Mouse (Mus musculus) mouse embryonic stem cell (cell line): Measurements from ENCODE around the gene Ly6g5b.

ENCODE experiments used
- in situ Hi-C, 2 experiments: fragments of 300-500 bp; cut with MboI; formaldehyde crosslinking; loops; 1 replicate in 1 of 2; 3 replicates in 1 of 2; pipeline ENCODE4 v1.14.3; 2019 to 2020; ENCODE audit warnings: low sequenced_read_pairs in 2 of 2, low pct_unique_long_range_greater_than_20kb in 1 of 2, mixed read lengths in 1 of 2; ENCODE audit not compliant: unreplicated experiment in 1 of 2

The Ly6g5b gene

DNA sequence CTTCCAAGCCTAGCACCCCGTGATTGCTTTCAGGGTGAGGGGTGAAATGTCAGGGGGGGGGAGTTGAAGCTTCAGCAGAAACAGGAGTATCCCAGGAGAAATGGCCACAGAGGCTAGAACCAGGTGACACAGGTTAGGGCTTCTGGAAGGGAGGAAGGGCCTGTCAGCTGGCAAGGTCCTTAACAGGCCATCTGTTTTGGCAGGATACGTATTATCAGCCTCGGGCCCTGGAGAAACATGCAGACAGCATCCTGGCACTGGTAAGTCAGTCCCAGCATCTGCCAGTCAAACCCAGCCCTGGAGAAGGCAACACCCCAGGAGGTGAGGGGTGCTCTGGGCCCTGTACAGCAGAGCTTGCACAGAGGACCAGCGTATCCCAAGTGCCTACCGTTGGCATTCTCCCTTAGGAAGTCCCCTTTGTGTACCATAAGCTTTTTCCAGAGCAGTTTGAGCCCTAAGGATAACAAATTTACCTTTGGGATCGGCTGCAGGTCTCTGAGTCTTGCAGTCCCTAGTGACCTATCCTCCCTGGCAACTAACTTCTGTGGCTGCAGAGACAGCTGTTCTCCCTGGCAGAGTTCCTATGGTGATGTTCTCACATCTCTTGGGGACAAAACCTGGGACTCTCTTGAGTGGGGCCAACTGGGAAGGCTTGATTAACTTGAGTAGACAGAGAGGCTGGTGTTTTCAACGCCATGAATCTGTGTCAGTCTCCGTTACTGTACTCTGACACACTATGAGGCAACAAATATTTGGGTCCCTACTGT, 24.9 kb downstream of the Ly6g5b start:
- in situ Hi-C loops: no loop called here

DNA sequence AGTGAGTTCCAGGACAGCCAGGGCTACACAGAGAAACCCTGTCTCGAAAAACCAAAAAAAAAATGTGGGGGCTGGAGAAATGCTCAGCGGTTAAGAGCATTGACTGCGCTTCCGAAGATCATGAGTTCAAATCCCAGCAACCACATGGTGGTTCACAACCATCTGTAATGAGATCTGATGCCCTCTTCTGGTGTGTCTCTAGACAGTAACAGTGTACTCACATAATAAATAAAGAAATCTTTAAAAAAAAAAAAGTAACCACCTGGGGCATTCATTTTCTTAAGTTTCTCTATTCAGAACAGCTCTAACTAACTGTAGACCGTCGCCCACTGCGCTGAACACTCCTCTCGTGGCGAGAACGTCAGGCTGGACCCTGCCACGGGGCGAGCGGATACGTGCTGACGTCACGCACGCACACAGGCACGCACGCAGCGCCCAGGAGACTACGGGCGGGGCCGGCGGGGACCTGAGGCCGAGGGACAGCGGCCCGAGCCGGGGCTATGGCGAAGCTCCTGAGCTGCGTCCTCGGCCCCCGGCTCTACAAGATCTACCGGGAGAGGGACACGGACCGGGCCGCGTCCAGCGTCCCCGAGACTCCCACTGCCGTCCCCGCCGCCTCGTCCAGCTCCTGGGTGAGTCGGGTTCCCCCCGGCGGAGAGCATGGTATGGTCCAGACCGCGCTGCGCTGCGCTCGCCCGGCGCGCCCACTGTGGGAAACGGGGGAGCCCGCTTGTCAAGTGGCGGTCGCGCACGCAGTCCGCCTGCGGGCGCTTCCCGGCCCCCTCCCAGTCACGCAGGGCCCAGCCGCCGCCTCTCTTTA, 26.2 kb downstream of the Ly6g5b start, which contains the start of gene Abhd16a:
Gene Abhd16a (plus strand): TSS at position 439 of the 820 bp plus-strand sequence.
- in situ Hi-C loops: no loop called here

DNA sequence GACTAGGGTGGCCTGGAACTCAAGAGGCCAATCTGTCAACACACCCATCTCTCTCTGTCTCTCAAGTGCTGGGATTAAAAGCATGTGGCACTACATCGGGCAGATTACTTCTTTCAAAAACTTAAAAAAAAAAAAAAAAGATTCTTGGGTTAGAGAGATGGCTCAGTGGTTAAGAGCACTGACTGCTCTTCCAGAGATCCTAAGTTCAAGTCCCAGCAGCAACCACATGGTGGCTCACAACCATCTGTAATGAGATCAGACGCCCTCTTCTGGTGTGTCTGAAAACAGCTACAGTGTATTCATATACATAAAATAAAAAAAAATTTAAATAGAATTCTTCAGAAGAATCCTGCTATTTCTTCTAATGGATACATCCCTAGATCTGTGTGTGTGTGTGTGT, 27.1 kb downstream of the Ly6g5b start:
- in situ Hi-C loops: no loop called here

DNA sequence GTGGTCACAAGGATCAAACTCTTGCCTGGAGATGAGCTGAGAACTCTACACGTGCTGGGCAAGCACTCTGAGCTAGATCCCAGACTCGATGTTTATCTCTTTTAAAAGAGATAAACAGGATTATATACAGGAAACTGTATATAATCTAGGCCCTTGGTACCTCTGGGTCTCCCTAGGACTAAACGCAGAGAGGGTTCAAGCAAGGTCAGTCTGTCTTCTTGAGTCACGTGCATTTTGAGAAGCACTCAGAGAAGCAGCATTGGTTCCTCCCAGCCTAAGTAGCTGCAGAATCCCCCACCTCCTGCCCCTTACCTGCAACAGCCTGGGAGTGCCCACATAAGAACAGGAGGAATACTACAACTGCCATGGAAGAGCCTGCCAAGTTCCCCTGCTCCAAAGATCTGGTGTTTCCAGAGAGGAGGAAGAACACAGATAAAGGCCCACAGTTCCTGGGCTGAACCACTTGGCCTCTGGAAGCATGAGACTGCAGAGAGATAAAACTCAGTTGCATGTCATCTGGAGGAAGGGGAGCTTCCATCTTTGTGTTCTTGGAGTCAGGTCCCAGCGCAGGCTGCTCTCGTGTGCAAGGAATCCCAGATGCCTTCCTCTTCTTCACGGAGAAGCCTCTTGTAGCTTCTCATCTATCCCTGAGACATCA, 29.9 kb downstream of the Ly6g5b start, which contains the start of gene Ly6g6f:
Gene Ly6g6f (minus strand): TSS at position 403 of the 658 bp plus-strand sequence.
- in situ Hi-C loops: no loop called here

DNA sequence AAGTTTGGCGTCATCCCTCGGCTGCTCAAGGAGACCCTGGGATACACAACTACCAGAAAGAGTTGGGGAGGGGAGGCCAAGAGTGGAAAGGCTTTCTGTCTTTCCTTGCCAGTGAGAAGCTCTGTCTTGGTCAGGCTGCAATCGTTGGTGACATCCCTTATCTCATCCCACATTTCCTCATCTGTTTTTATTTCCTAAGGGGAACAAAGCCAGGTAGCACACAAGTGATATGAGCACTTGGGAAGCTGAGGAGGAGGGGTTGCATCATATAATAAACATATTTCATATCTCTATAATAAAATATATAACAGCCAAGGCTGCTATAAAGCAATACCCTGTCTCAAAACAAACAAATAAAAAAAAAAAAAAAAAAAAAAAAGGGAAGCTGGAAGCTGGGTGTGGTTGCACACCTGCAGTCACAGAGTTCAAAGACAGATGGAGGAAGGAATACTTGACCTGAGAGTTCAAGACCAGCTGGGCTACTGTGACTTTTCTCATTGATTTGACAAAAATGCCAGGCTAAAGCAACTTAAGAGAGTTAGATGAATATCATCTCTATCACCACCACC, 31.2 kb downstream of the Ly6g5b start:
- in situ Hi-C loops: no loop called here

DNA sequence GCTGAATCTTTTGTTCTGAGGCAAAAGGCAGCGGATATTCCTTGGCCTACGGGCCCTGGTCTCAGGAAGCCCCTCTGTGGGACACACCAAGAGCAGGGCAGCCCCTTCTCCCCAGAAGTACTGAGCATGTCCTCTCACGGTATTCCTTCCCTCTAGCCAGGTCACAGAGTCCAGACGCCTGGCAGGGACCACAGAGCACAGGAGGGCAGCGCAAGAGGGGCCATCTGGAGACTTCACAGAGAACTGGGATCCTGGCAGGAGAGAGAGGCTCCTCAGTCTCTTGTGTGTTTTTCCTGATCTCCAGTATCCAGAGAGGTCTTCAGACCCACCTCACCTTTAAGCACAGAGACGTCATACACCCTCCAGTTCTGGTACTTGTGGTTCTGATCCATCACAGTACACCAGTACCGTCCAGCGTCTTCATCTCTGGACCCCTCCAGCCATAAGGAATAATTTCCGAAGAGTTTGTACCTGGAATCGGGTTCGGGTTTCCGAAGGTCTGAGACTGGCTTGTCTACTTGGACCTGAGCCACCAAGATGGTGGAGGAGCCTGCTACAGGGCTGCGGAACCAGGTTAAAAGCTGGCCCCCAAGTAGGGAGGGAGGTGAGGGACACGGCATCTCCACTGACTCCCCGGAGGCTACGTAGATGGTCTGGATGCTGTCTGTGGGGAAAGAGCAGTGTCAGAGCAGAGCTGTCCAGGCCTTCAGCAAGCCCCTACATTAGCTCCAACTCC, 32.2 kb downstream of the Ly6g5b start:
- in situ Hi-C loops: no loop called here

DNA sequence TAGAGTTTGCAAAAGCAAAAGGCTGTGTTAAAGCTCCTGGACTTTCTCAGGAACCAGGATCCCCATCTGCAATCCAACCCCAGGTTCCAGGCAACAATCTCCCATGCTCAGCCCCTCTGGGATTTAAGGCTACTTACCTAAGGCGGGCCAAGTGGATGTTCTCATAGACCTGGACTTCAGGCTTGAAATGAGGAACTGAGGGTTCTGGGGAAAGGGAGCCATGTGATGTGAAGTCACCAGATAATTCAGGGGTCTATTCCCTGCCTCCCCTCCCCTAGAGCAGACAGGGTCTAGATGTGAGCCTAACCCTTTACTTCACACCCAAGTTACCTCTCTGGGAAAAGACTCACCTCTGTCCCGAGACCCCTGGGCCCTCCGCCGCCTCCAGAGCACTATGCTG, 34.5 kb downstream of the Ly6g5b start:
- in situ Hi-C loops: no loop called here

DNA sequence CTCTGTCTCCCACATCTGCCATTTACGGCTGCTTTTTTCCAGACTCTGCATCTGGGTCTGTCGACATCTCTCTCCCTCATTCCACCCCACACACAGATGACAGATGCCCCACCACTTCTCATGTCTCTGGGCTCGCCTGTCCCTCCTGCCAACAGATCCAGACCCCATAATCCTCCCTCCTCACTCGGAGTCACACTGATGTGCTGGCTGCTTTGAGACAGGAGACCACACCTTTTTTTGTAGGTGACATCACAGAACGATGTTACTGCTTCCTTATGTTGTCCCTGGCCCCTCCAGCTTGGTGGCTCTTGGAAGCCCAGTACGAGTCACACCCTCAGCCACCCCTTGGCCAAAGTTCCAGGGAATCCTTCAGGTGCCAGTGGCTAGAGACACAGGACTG, 35.0 kb downstream of the Ly6g5b start:
- in situ Hi-C loops: no loop called here

DNA sequence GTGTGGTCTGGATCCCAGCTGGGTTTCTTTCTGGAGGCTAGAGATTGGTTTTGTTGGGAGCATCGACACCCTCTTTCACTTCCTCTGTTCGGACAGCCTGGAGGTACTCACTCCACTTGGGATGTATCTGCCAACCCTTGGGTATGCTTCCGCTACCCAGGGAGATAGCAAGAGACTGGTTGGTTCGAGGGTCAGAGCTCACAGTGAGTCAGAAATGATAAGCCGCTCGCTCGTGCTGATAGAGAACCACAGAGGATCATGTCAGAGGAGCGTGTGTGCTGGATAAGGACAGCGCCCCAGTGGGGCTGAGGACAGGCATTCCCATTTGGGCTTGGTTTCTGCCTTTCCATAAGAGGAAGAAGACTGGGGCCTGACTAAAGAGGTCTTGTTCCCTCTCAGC, 35.5 kb downstream of the Ly6g5b start:
- in situ Hi-C loops: no loop called here

DNA sequence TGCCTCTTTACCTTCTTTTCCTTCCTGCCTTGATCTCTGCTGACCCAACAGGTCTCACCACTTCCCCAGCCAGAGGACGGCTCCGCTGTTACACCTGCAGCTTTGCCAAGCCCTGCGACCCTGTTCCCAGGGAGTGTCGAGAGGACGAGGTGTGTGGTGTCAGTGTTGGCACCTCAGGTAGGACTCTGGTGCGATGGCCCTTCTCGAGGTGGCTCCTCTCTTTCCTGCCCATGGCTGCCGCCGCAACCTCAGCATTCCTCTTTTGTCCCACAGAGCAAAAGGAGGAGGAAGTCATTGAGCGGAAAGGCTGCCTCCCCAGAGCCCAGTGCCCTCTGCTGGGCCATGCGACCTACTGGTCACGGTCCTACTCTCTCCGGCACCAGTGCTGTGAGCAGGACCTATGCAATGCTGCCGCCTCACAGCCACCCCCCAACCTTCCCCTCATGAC, 37.4 kb downstream of the Ly6g5b start, which contains the start of gene Ly6g6d:
Gene Ly6g6d (minus strand): TSS at position 280 of the 448 bp plus-strand sequence.
- in situ Hi-C loops: no loop called here

DNA sequence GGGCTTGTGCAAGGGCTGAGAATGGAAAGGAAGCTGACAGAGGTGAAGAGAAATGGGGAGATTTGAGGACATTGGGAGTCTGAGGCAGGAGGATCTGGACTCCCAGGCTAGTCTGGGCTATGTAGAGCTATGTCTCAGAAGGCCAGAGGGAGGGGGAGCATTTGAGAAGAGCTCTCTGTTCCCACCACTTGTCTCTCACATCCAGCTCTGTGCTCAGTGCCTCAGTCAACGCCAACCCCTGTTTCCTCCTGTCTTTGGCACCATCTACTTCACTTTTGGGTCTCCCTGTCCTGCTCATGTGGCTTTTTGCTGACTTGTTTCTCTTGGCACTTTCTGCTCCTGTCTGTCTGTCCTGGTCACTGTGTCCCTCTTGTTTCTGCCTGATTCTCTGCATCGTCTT, 37.9 kb downstream of the Ly6g5b start:
- in situ Hi-C loops: no loop called here

DNA sequence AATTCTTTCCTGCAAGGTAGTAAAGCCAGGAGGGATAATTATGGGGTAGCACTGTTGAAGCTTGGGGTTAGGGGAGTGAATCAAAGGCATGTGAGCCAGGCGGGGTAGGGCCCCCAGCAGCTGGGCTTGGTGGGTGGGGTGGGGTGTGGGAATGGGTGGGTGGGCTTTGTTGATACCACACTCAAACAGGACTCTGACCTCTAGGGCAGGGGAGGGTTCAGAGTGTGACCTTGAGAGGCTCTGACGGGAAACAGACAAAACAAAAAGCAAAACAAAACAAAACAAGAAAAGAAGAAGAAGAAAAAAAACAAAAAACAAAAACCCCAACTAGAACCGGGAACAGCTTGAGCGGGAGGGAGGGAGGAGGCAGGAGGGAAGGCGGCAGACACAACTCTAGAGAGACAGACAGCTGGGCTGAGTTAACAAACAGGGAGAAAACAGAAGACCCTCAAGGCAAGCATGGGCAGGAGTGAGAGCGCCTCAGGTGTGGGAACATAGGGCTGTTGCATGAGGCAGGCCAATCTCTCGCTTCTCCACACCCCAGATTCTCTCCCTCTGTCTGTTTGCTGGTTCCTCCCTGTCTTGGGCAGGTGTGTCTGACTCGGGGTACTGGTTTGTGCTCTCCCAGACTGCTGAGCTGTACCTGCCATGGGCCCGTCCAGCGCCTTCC, 38.6 kb downstream of the Ly6g5b start, which contains the start of gene Ly6g6e:
Gene Ly6g6e (plus strand): TSS at position 396 of the 670 bp plus-strand sequence.
- in situ Hi-C loops: no loop called here

DNA sequence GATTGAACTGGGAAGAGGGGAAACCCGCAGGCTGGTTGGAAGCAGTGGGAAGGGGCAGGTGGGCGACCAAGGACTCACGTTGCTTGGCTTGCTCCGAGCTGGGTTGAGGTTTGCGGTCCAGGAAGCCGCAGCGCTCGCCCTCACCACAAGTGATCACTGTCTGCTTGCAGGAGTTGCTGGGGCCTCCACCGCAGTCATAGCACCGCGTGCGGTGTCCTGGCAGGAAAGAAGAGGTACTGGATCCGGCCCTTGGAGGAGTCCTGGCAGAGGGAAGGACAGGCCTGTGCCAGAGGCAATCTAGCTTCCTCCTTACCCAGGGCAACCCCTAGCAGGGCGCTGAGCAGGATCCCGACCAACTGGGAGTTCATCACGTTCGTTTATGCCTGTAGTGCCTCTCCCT, 41.1 kb downstream of the Ly6g5b start:
- in situ Hi-C loops: no loop called here

DNA sequence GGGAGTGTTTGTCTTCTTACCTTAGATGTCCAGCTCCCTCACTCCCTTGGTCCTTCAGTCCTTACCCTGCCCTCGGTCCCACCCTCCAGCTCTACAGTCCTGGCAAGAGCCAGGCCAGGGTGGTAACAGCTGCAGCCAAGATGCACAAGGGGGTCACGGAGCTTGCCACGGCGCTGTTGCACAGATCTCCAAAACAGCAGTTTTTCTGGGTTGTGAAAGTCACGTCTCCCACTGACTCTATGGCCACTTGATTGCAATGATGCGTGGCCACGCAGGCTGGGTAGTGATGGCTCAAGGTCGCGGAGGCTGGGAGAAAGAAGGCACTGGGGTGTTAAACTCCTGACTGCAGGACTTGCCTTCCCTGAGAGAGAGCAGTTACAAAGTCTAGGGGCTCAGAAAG, 43.8 kb downstream of the Ly6g5b start:
- in situ Hi-C loops: no loop called here

DNA sequence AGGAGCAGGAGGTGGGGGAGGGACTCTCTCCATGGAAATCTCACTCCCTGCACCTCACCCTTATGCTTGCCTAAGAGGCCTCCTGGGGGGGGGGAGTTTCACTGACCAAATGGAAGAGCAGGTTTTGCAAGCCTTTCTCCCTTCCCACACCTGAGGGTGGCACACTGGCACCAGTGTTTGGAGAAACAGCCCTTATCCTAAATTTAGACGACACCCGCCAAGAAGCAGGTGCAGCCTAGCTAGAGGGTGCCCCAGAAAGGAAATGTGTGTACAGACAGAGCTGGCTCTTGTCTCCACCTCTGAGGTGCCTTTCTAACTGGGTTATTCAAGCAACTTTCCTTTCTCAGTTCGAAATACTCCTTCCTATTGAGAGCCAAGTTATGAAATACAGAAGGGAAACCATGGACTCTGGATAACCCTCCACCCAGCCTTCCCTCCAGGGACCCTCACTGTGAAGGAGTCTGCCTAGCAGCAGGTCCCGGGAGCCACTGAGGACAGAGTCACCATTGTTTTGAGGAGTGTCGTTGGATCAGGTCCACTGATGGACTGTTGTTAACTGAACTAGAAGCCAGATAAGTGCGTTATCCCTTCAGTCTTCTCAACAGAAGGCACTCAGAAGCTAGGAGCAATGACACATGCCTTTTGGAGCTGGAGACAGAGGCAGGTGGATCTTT, 44.5 kb downstream of the Ly6g5b start:
- in situ Hi-C loops: no loop called here

DNA sequence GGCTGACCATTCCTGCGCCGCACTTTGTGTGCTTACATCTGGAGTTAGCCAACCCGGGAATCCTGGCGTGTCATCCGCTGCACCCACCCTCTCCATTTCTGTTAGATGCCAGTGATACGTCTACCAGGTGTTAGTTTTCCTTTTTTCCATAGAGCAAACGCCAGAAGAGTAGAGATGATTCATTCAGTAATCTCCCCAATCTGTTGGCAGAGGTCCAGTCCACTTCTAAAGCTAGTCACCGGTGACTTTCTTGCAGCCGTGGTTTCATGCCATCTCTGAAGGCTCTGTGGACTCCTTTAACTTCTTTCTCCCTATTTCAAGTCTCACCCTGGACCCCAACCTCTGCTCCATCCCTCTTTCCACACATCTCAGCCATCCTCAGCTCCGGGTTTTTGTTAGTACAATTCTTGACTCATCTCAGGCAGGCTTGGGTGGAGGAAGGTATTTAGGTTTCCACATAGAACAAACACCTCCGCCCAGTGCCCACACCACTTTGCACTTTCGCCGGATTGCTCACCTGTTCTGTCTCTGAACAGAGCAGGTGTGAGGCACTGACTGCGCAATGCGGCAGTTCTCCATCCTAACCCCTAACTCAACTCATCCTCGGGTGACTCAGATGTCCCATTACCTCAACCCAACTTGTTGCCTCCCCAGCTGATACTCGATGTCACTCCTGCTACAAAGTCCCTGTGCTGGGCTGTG, 46.9 kb downstream of the Ly6g5b start:
- in situ Hi-C loops: no loop called here
